Mouse (Mus musculus) hindbrain, postnatal 0 days (tissue): ENCODE data around the gene Ppp1r15b. TPM values are rescaled to one million over a fixed set of nuclear protein-coding genes. Genes with fewer than 3 reads are reported as not detected.

ENCODE experiments used
- ATAC-seq: fragments of 200-750 bp; cut with Nextera tagmentation; 2 replicates; pipeline ENCODE4 v1.8.0; 2017; ENCODE audit warnings: mild to moderate bottlenecking, moderate TSS enrichment, moderate library complexity
- DNase-seq: peaks from one replicate; pipeline ENCODE4 v3.0.0-alpha.2; 2015; ENCODE audit warnings: low spot score
- H3K27ac ChIP-seq: fragments of 300-500 bp; sonication (generic); 2 replicates; pipeline ENCODE4 v1.5.1; 2014; ENCODE audit warnings: mild to moderate bottlenecking
- H3K27me3 ChIP-seq: fragments of 300-500 bp; sonication (generic); 2 replicates; pipeline ENCODE4 v1.6.1; 2014; ENCODE audit warnings: low read length, mixed read lengths; ENCODE audit not compliant: insufficient read depth
- H3K36me3 ChIP-seq: fragments of 300-500 bp; sonication (generic); 2 replicates; pipeline ENCODE4 v1.6.1; 2014; ENCODE audit warnings: low read length, mixed read lengths; ENCODE audit not compliant: insufficient read depth
- H3K4me1 ChIP-seq: fragments of 300-500 bp; sonication (generic); 2 replicates; pipeline ENCODE4 v1.6.1; 2014; ENCODE audit warnings: antibody characterized with exemption, low read length, mixed read lengths; ENCODE audit not compliant: insufficient read depth
- H3K4me2 ChIP-seq: fragments of 300-500 bp; sonication (generic); 2 replicates; pipeline ENCODE4 v1.6.1; 2014; ENCODE audit warnings: low read depth, mild to moderate bottlenecking, low read length, moderate library complexity, mixed read lengths
- H3K4me3 ChIP-seq: fragments of 300-500 bp; sonication (generic); 2 replicates; pipeline ENCODE4 v1.5.1; 2014; ENCODE audit warnings: low read length
- H3K9ac ChIP-seq: fragments of 300-500 bp; sonication (generic); replicated peaks from 2 replicates; pipeline ENCODE4 v1.6.1; 2014; ENCODE audit warnings: mild to moderate bottlenecking, low read length, moderate library complexity, mixed read lengths
- H3K9me3 ChIP-seq: fragments of 300-500 bp; sonication (generic); 2 replicates; pipeline ENCODE4 v1.6.1; 2016; ENCODE audit warnings: low read length, mixed read lengths
- CTCF ChIP-seq: IDR thresholded peaks from 2 replicates; pipeline ENCODE4 v1.5.1; 2016; ENCODE audit warnings: antibody characterized with exemption, control low read depth, low read depth
- WGBS: fragments of 180-500 bp; shearing (Covaris S2); extraction: QIAGEN DNeasy Blood & Tissue Kit; methylation state at CpG from one replicate; pipeline ENCODE4 v1.1.7; 2014; 5-methylcytosine and 5-hydroxymethylcytosine counted together
- polyA plus RNA-seq: library from polyadenylated mRNA; unstranded; fragments of >200 nt; fragmentation: Nextera tagmentation; extraction: Ambion mirVana; gene quantifications from 2 replicates; pipeline ENCODE4 v1.2.1, GENCODE M21; 2015
- total RNA-seq: library from RNA; depleted of rRNA; stranded (reverse); fragments of >200 nt; gene quantifications from 2 replicates; pipeline ENCODE4 v1.2.3, GENCODE M21; 2014

Gene Ppp1r15b
- total and polyA plus RNA-seq, 2 experiments from 2014 or later = 17.0 to 37.4 TPM

DNA sequence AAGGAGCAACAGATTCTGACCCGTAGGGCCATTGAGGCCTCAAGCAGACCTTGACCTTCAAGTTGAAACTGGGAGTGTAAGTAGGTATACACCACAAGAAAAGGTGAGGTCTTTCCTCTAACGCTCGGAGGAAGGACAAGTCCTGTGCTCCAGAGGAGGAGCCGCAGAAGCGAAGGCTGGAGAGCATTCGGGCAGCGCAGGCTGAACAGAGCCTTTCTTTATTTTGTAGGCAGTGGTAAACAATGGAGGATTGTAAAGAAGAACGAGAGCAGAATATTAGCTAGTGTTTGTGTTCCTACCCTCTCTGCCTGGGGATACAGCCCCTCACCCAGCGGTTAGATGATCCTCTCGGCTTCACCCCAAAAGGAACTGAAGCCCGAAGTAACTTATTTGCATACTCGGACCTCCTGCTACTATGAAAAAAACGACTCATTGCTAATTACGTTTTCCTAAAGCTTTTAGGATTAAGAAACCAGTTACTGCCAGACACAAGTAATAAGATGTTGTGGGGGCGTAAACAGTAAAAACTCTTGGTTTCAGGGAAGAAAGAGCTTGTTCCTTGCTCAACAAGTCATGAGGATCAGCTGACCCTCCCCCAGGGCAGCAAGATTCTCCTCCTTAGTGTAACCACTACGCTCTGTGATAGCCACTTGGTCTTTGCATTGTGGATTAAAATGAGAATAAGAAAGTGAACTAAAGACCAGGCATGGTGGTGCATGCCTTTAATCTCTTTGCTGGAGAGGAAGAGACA is 1.3 kb upstream of the Ppp1r15b start:
- ATAC-seq (no peak), DNase-seq (peak; percentile 40)
- Histone ChIP-seq H3K27me3 (no peaks in the 10 kb centered on the region), H3K4me1 (peaks cover 10% of the 10 kb centered on the region; the same call in 1 of the 2 replicates), H3K4me2 (peak overlapping the region; percentile 21; the same call in 1 of the 2 replicates), H3K27ac (peak overlapping the region; percentile 95), H3K36me3 (no peaks in the 10 kb centered on the region), H3K9me3 (no peaks in the 10 kb centered on the region), H3K9ac (no peak overlapping the region), H3K4me3 (no peak overlapping the region)
- TF ChIP-seq CTCF = no peak
- WGBS = 19% methylated on average over 16 of the region's 16 CpGs

DNA sequence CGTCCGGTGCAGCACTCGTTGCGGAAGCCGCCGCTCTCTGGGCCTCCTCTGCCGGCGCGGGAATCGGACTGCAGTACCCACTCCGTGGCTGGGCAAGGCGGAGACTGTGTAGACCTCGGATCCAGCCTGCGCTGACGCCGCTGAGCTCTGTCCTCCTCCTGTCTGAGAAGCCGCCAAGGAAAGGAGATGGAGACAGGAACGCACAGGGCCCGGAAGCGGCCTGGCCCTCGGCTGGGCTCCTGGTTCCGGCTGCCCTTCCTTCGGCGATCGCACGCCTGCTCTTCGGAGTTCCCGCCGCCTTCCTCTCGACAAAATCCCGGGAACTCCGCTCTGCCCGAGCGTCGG is 590 bp downstream of the Ppp1r15b start:
- Histone ChIP-seq H3K27ac (peak overlapping the region; percentile 95), H3K36me3 (no peaks in the 10 kb centered on the region), H3K4me1 (peaks cover 18% of the 10 kb centered on the region), H3K9ac (peak overlapping the region; percentile 96), H3K4me2 (peak overlapping the region; percentile 96), H3K9me3 (no peaks in the 10 kb centered on the region), H3K4me3 (peak overlapping the region; percentile 98), H3K27me3 (no peaks in the 10 kb centered on the region)
- no peak for DNase-seq
- no peak for TF ChIP-seq CTCF
- under 1% methylated on average over 35 of the region's 35 CpGs for WGBS
- no peak for ATAC-seq

DNA sequence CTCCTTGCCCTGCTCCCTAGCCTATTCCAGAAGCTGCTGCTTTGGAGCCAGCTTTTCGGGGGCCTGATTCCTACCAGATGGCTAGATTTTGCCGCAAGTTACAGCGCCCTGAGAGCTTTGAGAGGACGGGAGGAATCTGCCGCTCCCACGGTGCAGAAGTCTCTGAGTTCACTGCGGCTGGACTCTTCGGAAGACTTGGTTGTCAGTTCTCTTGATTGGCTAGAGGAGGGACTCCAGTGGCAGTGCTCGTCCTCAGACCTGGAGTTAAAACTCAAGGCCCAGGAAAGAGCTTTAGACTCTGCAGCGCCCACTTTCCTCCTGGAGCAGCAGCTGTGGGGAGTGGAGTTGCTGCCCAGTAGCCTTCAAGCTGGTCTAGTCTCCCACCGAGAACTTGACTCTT is 993 bp downstream of the Ppp1r15b start:
- DNase-seq (peak; percentile 22), ATAC-seq (no peak)
- H3K27ac ChIP-seq = peak overlapping the region; percentile 95
- no peaks in the 10 kb centered on the region for H3K27me3 ChIP-seq
- H3K4me1 ChIP-seq = peaks cover 18% of the 10 kb centered on the region
- H3K4me2 ChIP-seq = peak overlapping the region; percentile 96
- no peak for TF ChIP-seq CTCF
- H3K9me3 ChIP-seq = no peaks in the 10 kb centered on the region
- WGBS = 0% methylated on average over 11 of the region's 11 CpGs
- peaks cover under 1% of the 10 kb centered on the region for H3K36me3 ChIP-seq
- H3K9ac ChIP-seq = peak overlapping the region; percentile 96
- peak overlapping the region; percentile 98 for H3K4me3 ChIP-seq

DNA sequence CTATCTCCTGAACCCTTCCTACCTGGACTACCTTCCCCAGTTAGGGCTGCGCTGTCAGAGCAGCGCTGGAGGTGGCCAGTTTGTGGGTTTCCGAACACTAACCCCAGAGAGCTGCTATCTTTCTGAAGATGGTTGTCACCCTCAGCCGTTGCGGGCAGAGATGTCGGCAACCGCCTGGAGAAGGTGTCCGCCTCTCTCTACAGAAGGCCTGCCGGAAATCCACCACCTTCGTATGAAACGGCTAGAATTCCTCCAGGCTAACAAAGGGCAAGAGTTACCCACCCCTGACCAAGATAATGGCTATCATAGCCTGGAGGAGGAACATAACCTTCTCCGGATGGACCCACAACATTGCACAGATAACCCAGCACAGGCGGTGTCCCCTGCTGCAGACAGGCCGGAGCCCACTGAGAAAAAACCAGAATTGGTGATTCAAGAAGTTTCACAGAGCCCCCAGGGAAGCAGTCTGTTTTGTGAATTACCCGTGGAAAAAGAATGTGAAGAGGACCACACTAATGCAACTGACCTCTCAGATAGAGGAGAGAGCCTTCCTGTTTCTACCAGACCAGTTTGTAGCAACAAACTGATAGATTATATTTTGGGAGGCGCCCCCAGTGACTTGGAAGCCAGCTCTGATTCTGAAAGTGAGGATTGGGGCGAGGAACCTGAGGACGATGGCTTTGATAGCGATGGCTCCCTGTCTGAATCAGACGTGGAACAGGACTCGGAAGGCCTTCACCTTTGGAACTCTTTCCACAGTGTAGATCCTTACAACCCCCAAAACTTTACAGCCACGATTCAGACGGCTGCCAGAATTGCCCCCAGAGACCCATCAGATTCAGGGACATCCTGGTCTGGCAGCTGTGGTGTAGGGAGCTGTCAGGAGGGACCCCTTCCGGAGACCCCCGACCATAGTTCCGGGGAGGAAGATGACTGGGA is 1.7 kb downstream of the Ppp1r15b start:
- no peaks in the 10 kb centered on the region for H3K27me3 ChIP-seq
- peak overlapping the region; percentile 96 for H3K9ac ChIP-seq
- peaks cover 6% of the 10 kb centered on the region for H3K36me3 ChIP-seq
- no peaks in the 10 kb centered on the region for H3K9me3 ChIP-seq
- no peak for DNase-seq
- peak overlapping the region; percentile 98 for H3K4me3 ChIP-seq
- peaks cover 18% of the 10 kb centered on the region for H3K4me1 ChIP-seq
- TF ChIP-seq CTCF = no peak
- peak overlapping the region; percentile 95; the same call in 1 of the 2 replicates for H3K27ac ChIP-seq
- H3K4me2 ChIP-seq = peak overlapping the region; percentile 96
- no peak for ATAC-seq
- 8% methylated on average over 26 of the region's 26 CpGs for WGBS

DNA sequence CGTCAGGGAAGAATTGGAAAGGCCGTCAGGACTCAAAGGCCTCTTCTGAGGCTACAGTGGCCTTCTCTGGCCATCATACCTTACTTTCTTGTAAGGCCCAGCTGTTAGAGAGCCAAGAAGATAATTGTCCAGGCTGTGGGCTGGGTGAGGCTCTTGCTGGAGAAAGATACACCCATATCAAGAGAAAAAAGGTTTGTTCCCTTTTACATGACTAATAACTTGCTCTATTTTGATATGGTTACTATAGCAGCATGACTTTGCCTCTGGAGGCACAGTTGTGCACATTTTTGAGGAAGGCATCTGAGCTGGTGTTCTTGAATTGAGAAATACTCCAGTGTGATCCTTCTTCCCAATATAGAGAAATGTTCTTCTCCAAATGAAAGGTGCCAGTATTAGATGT is 2.5 kb downstream of the Ppp1r15b start:
- peak overlapping the region; percentile 96 for H3K4me2 ChIP-seq
- WGBS = 7% methylated on average over 2 of the region's 2 CpGs
- DNase-seq (no peak), ATAC-seq (no peak)
- peaks cover 13% of the 10 kb centered on the region for H3K36me3 ChIP-seq
- peaks cover 18% of the 10 kb centered on the region for H3K4me1 ChIP-seq
- peak overlapping the region; percentile 98 for H3K4me3 ChIP-seq
- no peak overlapping the region for H3K27ac ChIP-seq
- TF ChIP-seq CTCF = no peak
- no peaks in the 10 kb centered on the region for H3K27me3 ChIP-seq
- no peaks in the 10 kb centered on the region for H3K9me3 ChIP-seq
- peak overlapping the region; percentile 96 for H3K9ac ChIP-seq

DNA sequence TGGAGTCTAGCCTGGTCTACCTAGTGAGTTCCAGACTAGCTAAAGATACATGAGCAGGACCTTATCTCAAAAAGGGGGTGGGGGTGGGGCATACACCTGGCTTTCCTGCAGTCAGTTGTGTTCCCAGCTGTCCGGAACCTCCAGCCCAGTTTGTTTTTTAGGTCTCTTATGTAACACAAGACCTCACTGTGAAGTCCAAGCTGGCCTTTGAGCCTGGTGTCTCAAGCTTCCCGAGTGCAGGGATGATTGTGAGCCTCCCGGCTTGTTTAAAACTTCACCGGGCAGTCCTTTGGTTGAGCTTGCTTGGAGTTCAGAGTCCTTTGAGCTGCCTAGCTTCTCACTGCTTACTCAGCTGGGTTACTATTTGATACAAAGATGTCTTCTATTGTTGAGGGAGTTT is 3.1 kb downstream of the Ppp1r15b start:
- ATAC-seq = no peak
- peaks cover 19% of the 10 kb centered on the region for H3K36me3 ChIP-seq
- no peak for TF ChIP-seq CTCF
- peak overlapping the region; percentile 98 for H3K4me3 ChIP-seq
- no peak overlapping the region for H3K27ac ChIP-seq
- H3K27me3 ChIP-seq = no peaks in the 10 kb centered on the region
- H3K9me3 ChIP-seq = no peaks in the 10 kb centered on the region
- WGBS = 12% methylated on average over 4 of the region's 4 CpGs
- peaks cover 18% of the 10 kb centered on the region for H3K4me1 ChIP-seq
- DNase-seq = no peak
- H3K4me2 ChIP-seq = peak overlapping the region; percentile 96
- H3K9ac ChIP-seq = peak overlapping the region; percentile 96
